Mouse (Mus musculus) heart, adult 2 months (tissue): ENCODE data around the gene Kat14.

Experiments used
- CTCF ChIP-seq: fragments of 200-600 bp; IDR thresholded peaks from 2 replicates; pipeline ENCODE4 v1.8.1; 2022; ENCODE audit warnings: antibody characterized with exemption, mild to moderate bottlenecking, moderate library complexity
- EP300 ChIP-seq: fragments of 200-500 bp; IDR thresholded peaks from 2 replicates; pipeline ENCODE4 v1.6.1; 2011; ENCODE audit warnings: low read depth, low read length, control low read depth; ENCODE audit not compliant: insufficient read depth

DNA sequence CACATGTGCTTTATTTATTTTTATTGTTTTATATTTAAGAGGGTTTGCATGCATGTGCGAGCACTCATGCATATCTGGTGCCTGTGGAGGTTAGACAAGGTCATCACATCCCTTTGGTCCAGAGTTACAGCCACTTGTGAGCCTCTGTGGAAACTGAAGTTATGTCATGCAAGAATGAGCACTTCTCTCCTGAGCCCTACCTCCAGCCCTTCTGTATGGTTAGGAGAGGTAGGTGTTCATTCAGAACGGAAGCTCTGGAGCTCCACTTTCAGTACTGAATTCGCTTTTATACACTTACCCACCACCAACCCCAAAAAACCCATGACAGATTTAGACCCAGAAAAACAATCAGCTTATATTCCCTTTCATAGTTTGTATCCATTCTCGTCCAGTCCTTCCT, 2.8 kb downstream of the Kat14 start:
- TF ChIP-seq CTCF (no peak), EP300 (no peak)
